Mouse (Mus musculus) embryonic facial prominence, embryonic 12.5 days (tissue): Measurements from ENCODE around the gene Prrg2. TPM values are rescaled to one million over a fixed set of nuclear protein-coding genes. Genes with fewer than 3 reads are reported as not detected.
"Not testable (repeated sequence)": the region's sequence is repeated elsewhere in the genome, so short reads cannot be mapped to it uniquely, and the experiment has no call there.

ENCODE experiments used
- ATAC-seq: fragments of 200-750 bp; cut with Nextera tagmentation; 2 replicates; pipeline ENCODE4 v1.8.0; 2017; ENCODE audit not compliant: insufficient number of reproducible peaks, insufficient read depth, low FRiP score, low TSS enrichment
- H3K27ac ChIP-seq: fragments of 300-500 bp; sonication (generic); 2 replicates; pipeline ENCODE4 v1.5.1; 2016; ENCODE audit warnings: mild to moderate bottlenecking
- H3K27me3 ChIP-seq: fragments of 300-500 bp; sonication (generic); 2 replicates; pipeline ENCODE4 v1.6.1; 2016; ENCODE audit warnings: mild to moderate bottlenecking, moderate library complexity
- H3K36me3 ChIP-seq: fragments of 300-500 bp; sonication (generic); 2 replicates; pipeline ENCODE4 v1.6.1; 2016; ENCODE audit warnings: mild to moderate bottlenecking
- H3K4me1 ChIP-seq: fragments of 300-500 bp; sonication (generic); 2 replicates; pipeline ENCODE4 v1.6.1; 2016
- H3K4me2 ChIP-seq: fragments of 300-500 bp; sonication (generic); replicated peaks from 2 replicates; pipeline ENCODE4 v1.6.1; 2016; ENCODE audit warnings: mild to moderate bottlenecking, moderate library complexity
- H3K4me3 ChIP-seq: fragments of 300-500 bp; sonication (generic); 2 replicates; pipeline ENCODE4 v1.5.1; 2016; ENCODE audit warnings: mild to moderate bottlenecking
- H3K9ac ChIP-seq: fragments of 300-500 bp; sonication (generic); 2 replicates; pipeline ENCODE4 v1.6.1; 2016; ENCODE audit warnings: mild to moderate bottlenecking, moderate library complexity
- H3K9me3 ChIP-seq: fragments of 300-500 bp; sonication (generic); 2 replicates; pipeline ENCODE4 v1.6.1; 2016; ENCODE audit warnings: mild to moderate bottlenecking, moderate library complexity
- WGBS: fragments of 180-500 bp; shearing (Covaris S2); methylation state at CpG from one replicate; pipeline ENCODE4 v1.1.7; 2016; 5-methylcytosine and 5-hydroxymethylcytosine counted together
- polyA plus RNA-seq: library from polyadenylated mRNA; unstranded; fragments of >200 nt; fragmentation: Nextera tagmentation; extraction: Ambion mirVana; gene quantifications from 2 replicates; pipeline ENCODE4 v1.2.1, GENCODE M21; 2016

Gene Prrg2
- polyA plus RNA-seq, 1 experiment from 2014 or later = 23.9 TPM

DNA sequence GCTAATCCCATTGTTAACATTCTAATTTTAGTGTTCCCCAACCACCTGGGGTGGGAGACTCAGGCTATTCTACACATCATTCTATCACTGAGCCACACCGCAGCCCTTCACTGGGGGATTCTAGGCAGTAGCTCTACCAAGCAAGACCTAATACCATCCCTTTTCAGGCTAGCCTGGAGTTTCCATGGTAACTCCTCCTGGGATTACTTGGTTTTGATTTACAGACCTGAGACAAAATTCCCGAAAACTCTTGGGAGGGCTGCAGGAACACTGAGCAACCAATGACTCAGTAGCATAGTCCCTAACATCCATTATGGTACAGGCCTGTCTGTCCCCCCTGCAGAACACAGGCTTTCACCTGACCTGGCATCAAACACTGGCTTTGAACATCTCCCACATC lies 36.2 kb downstream of the Prrg2 start:
- H3K27me3 ChIP-seq = no peaks in the 10 kb centered on the region
- no peak overlapping the region for H3K4me3 ChIP-seq
- no peak overlapping the region for H3K27ac ChIP-seq
- peaks cover 48% of the 10 kb centered on the region for H3K36me3 ChIP-seq
- no peak overlapping the region for H3K9ac ChIP-seq
- WGBS = 44% methylated on average over 2 of the region's 2 CpGs
- ATAC-seq = no peak
- H3K4me2 ChIP-seq = no peak overlapping the region
- no peaks in the 10 kb centered on the region for H3K4me1 ChIP-seq
- no peaks in the 10 kb centered on the region for H3K9me3 ChIP-seq

DNA sequence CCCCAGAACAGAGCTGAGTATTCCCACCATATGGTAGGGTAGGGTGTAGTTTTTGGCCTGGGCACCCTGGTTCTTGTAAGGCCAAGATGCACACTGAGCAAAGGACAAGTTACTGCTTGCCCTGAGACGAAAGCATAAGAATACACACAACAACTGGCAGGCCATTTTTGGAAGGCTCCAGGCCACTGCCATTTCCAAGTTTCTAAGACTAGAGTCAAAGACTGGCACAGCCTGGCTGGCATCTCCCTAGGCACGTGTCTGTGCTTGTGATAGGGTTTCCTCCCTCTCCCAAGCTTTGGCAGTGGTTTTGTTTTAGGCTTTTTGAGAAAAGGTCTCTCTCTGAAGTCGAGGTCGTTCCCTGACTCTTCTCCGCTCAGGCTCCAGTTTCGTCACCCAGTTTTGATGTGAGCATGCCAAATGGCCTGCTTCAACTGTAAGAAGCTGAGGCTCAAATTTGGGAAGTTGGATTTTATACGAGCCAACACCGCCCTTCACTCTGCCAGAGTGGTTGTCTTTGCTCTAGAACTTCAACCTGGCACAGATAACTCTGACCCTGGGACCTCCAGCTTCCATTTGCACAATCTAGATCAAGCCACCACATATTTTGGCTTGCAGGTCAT lies 36.8 kb downstream of the Prrg2 start:
- Histone ChIP-seq H3K9ac (no peak overlapping the region), H3K36me3 (peaks cover 43% of the 10 kb centered on the region), H3K27me3 (no peaks in the 10 kb centered on the region; the same call in 1 of the 2 replicates), H3K4me3 (no peak overlapping the region), H3K9me3 (no peaks in the 10 kb centered on the region), H3K27ac (peak overlapping the region; percentile 61; the same call in 1 of the 2 replicates), H3K4me1 (no peaks in the 10 kb centered on the region), H3K4me2 (no peak overlapping the region)
- no peak for ATAC-seq
- 71% methylated on average over 8 of the region's 8 CpGs for WGBS

- no peak overlapping the region for H3K4me3 ChIP-seq
- H3K9ac ChIP-seq = no peak overlapping the region
- H3K27ac ChIP-seq = 0 out of 2 replicates have a peak overlapping the region, but pooled peaks have one; percentile 61
- no peaks in the 10 kb centered on the region for H3K9me3 ChIP-seq
- 88% methylated on average over 15 of the region's 15 CpGs for WGBS
- H3K4me2 ChIP-seq = no peak overlapping the region
- no peaks in the 10 kb centered on the region for H3K4me1 ChIP-seq
- no peak for ATAC-seq
- peaks cover 2% of the 10 kb centered on the region; the same call in 1 of the 2 replicates for H3K27me3 ChIP-seq
- H3K36me3 ChIP-seq = peaks cover 31% of the 10 kb centered on the region
These were observed 37.9 kb downstream of the Prrg2 start for GRCm38 (mm10) chr7:45024281-45025248.

- H3K9ac ChIP-seq, H3K4me2 ChIP-seq, H3K27ac ChIP-seq, H3K9me3 ChIP-seq, H3K27me3 ChIP-seq, H3K4me3 ChIP-seq, H3K4me1 ChIP-seq, ATAC-seq: not testable (repeated sequence)
- 84% methylated on average over 5 of the region's 5 CpGs for WGBS
- H3K36me3 ChIP-seq = peaks cover 23% of the 10 kb centered on the region
These were observed 38.8 kb downstream of the Prrg2 start for GRCm38 (mm10) chr7:45023711-45024110.

GRCm38 (mm10) chr7:45020225-45020624 lies 42.3 kb downstream of the Prrg2 start:
- Histone ChIP-seq H3K36me3 (no peaks in the 10 kb centered on the region), H3K27ac (no peak overlapping the region)
- 72% methylated on average over 9 of the region's 9 CpGs for WGBS

DNA sequence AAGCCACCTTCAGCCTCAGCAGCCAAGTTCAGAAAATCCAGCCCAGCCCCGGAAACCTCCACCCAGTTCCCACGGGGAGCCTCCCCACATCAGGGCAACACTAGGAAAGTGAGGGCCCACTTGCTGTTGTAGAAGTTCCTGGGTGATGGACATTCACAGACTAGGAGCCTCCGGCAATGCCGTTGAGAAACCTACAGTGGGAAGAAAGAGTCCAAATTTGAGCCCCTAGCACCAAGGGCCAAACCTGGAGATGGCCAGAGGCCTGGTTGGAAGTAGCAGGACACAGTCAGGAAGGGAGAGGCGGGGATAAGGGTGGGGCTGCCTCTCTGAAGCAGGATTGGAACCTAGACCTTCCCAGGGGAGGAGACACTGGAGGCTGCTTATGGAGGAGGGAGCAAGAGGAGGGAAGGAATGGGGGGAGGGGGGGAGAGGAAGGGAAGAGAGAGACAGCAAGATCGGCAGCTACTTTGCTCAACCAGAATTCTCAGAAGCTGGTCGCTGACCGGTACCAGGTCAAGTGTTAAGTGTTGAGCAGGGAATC lies 43.4 kb downstream of the Prrg2 start:
- no peaks in the 10 kb centered on the region for H3K36me3 ChIP-seq
- ATAC-seq = no peak
- peak overlapping the region; percentile 71; the same call in 1 of the 2 replicates for H3K4me2 ChIP-seq
- 32% methylated on average over 8 of the region's 8 CpGs for WGBS
- H3K4me1 ChIP-seq = peaks cover 22% of the 10 kb centered on the region
- H3K4me3 ChIP-seq = no peak overlapping the region
- H3K27me3 ChIP-seq = peaks cover 2% of the 10 kb centered on the region; the same call in 1 of the 2 replicates
- no peaks in the 10 kb centered on the region for H3K9me3 ChIP-seq
- 0 out of 2 replicates have a peak overlapping the region, but pooled peaks have one; percentile 15 for H3K9ac ChIP-seq
- no peak overlapping the region for H3K27ac ChIP-seq

More at GRCm38 (mm10) chr7:45020225-45020624, 42.3 kb downstream of the Prrg2 start:
- Histone ChIP-seq H3K4me3 (no peak overlapping the region), H3K9me3 (no peaks in the 10 kb centered on the region), H3K27me3 (peaks cover 2% of the 10 kb centered on the region; the same call in 1 of the 2 replicates), H3K9ac (no peak overlapping the region), H3K4me2 (no peak overlapping the region), H3K4me1 (peaks cover 13% of the 10 kb centered on the region)
- ATAC-seq = no peak

GRCm38 (mm10) chr7:45017242-45018061 lies 45.0 kb downstream of the Prrg2 start, which contains the start of gene Rras:
TSS of gene Rras (plus strand) at chr7:45017961.
- peak; percentile 92 for ATAC-seq
- WGBS = under 1% methylated on average over 36 of the region's 36 CpGs
- Histone ChIP-seq H3K9ac (peak within 1 kb of the TSS; percentile 58), H3K27ac (peak within 1 kb of the TSS; percentile 93), H3K9me3 (no peaks in the 10 kb centered on the region), H3K4me1 (peaks cover 22% of the 10 kb centered on the region), H3K4me2 (peak within 1 kb of the TSS; percentile 71), H3K4me3 (peak within 1 kb of the TSS; percentile 92), H3K27me3 (peaks cover 2% of the 10 kb centered on the region; the same call in 1 of the 2 replicates), H3K36me3 (peaks cover 12% of the 10 kb centered on the region)

DNA sequence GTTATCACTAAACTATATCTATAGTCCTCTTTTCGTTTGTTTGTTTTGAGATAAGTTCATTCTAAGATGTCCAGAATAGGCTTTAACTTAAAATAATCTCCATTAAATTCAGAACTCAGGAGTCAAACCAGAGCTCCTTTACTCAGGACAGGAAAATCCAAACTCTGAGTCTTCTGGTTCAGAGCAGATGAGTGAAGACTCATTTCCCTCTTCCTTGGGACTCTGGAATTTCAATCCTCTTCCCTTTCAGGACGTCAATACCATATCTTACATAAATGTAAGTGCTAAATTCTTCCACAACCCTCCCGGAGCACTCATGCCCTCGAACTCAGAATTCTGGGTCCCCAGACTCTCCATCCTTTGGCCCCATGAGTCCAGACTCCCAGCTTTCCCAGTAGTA lies 45.7 kb downstream of the Prrg2 start:
- Histone ChIP-seq H3K4me1 (peaks cover 22% of the 10 kb centered on the region), H3K27me3 (peaks cover 2% of the 10 kb centered on the region; the same call in 1 of the 2 replicates), H3K36me3 (peaks cover 19% of the 10 kb centered on the region), H3K9ac (peak overlapping the region; percentile 20), H3K4me3 (peak overlapping the region; percentile 92), H3K27ac (peak overlapping the region; percentile 93), H3K4me2 (peak overlapping the region; percentile 71), H3K9me3 (no peaks in the 10 kb centered on the region)
- no peak for ATAC-seq
- 4% methylated on average over 4 of the region's 4 CpGs for WGBS

DNA sequence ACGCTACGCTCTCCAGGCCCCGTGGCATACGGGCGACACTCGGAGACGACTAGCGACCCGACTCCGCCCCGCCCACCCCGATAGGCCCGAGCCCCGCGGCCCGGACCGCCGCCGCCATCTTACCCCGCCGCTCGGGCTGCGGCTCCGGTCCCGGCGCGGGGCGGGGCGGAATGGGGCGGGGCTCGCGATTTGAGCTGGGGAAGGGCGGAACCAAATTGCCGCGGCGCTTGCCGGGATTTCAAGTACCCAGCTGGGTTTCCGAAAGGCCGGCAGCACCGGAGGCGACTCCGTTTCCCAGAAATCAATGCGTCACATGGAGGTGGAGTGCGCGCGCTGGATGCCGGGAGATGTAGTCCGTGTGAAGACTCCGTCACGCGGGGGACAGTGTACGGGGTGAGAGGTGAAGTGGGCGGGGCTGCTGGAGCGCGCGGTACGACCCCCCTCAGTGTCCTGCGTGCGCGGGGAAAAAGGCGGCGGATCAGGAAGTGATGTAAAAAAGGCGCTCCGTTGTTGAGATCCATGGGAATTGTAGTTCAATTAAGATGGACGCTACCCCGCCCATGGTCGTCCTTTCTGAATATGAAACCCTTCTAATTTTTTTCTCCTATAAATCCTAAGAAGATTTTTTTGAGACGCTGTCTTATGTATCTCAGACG lies 46.4 kb downstream of the Prrg2 start, which contains the start of gene Scaf1:
Scaf1 (minus strand) TSS at position 407 of the 656 bp plus-strand sequence.
- under 1% methylated on average over 69 of the region's 69 CpGs for WGBS
- ATAC-seq = peak; percentile 86
- peak within 1 kb of the TSS; percentile 96 for H3K9ac ChIP-seq
- no peaks in the 10 kb centered on the region for H3K9me3 ChIP-seq
- peak within 1 kb of the TSS; percentile 92 for H3K4me3 ChIP-seq
- H3K4me2 ChIP-seq = peak within 1 kb of the TSS; percentile 74
- H3K4me1 ChIP-seq = peaks cover 22% of the 10 kb centered on the region
- peak within 1 kb of the TSS; percentile 93 for H3K27ac ChIP-seq
- H3K27me3 ChIP-seq = peaks cover 2% of the 10 kb centered on the region; the same call in 1 of the 2 replicates
- H3K36me3 ChIP-seq = peaks cover 26% of the 10 kb centered on the region

- ATAC-seq = no peak; the same call in 1 of the 2 replicates
- Histone ChIP-seq H3K9ac (peak overlapping the region; percentile 96), H3K27me3 (peaks cover under 1% of the 10 kb centered on the region; the same call in 1 of the 2 replicates), H3K4me2 (peak overlapping the region; percentile 74), H3K4me1 (peaks cover 22% of the 10 kb centered on the region), H3K9me3 (no peaks in the 10 kb centered on the region), H3K4me3 (peak overlapping the region; percentile 92), H3K27ac (peak overlapping the region; percentile 81), H3K36me3 (peaks cover 31% of the 10 kb centered on the region)
- 2% methylated on average over 20 of the region's 20 CpGs for WGBS
These were observed 47.0 kb downstream of the Prrg2 start for GRCm38 (mm10) chr7:45015344-45015956.
